Mouse (Mus musculus) heart, postnatal 10 days (tissue): ENCODE results near the gene Mepce. TPM values are rescaled to one million over a fixed set of nuclear protein-coding genes. Genes with fewer than 3 reads are reported as not detected.

ENCODE experiments used
- DNase-seq, 2 experiments: peaks; one replicate each; pipeline ENCODE4 v3.0.0; 2021
- intact Hi-C: fragments of 180-260 bp; cut with DNase I; formaldehyde crosslinking; loops from one replicate; pipeline ENCODE4 v1.15.1; 2025
- total RNA-seq, 2 experiments: library from RNA; stranded (reverse); gene quantifications; 2 replicates each; pipeline ENCODE4 v1.2.3; 2021

Mepce gene
- total RNA-seq, 2 experiments from 2014 or later: 26.2 to 41.3 TPM

DNA sequence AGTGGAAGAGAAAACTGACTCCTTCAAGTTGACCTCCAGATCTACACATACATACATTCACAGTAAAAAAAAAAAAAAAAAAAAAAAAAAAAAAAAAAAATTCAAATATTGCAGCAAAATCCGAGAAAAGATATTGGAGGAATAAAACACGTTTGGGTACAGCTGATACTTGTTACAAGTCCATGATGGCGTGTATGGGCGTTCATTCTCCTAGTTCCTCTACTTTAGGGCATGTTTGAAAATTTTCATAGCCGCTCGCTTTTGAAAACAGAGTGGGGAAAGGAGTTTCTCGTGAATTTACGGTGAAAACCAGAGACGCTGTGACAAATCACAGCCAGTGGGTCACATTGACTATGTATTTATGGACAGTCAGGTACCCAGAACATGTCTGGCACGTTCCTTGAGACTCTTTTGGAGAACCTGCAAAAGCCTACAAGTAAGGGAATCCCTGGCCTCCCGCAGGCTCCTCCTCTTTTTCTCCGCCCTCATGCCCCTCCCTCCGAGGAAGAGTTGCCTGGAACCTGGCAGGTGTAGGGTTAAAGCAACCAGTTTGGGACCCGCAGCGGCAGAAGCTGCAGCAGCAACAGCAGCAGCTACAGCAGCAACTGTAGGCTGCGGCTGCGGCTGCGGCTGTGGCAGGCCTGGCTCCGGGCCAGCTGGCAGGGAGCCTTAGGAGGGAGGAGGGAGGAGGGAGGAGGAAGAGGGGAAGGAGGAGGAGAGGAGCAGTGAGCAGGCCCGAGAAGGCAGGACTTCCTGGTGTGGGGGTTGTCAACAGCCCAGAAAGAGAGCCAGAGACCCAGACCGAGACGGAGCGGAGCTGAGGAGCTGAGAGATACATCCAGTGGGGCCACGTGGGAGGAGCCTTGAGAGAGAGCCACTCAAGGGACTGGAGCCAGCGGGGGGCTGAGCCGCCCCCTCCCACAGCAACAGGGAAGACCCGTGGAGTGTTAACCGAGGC is 42.0 kb downstream of the Mepce start, which contains the start of gene Tsc22d4:
Gene Tsc22d4 (plus strand): TSS at position 517 of the 958 bp plus-strand sequence.
- DNase-seq: peak; percentile 94 to 95
- intact Hi-C loops: loop anchor here (5.0 kb wide), 1 partner anchor 213 kb away; the partner anchor contains the start of genes Epo and Gnb2

- intact Hi-C loops: loop anchor here (5.0 kb wide), 1 partner anchor 72 kb away; no protein-coding TSS in a partner anchor
- no peak for DNase-seq
Observed at GRCm38 (mm10) chr5:137744197-137744596, 43.3 kb downstream of the Mepce start.

DNA sequence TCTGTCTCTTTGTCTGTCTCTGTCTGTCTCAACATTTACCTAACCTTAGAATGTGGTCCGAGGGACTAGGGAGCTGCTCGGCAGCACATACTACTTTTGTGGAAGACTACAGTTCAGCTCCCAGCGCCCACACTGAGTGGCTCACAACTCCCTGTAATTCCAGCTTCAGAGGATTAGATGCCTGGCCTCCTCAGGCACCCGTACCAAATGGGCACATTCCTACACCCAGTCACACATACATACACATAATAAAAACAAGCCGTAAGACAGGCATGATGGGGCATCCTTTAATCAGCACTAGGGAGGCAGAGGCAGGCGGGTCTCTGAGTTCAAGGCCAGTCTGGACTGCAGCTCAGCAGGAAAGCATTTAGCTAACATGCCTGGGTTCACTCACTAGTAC is 44.6 kb downstream of the Mepce start:
- intact Hi-C loops: loop anchor here (5.0 kb wide), 1 partner anchor 71 kb away; no protein-coding TSS in a partner anchor
- no peak for DNase-seq

- intact Hi-C loops: loop anchor here (5.0 kb wide), 1 partner anchor 70 kb away; no protein-coding TSS in a partner anchor
- DNase-seq: no peak
Observed at GRCm38 (mm10) chr5:137742048-137742447, 45.4 kb downstream of the Mepce start.

DNA sequence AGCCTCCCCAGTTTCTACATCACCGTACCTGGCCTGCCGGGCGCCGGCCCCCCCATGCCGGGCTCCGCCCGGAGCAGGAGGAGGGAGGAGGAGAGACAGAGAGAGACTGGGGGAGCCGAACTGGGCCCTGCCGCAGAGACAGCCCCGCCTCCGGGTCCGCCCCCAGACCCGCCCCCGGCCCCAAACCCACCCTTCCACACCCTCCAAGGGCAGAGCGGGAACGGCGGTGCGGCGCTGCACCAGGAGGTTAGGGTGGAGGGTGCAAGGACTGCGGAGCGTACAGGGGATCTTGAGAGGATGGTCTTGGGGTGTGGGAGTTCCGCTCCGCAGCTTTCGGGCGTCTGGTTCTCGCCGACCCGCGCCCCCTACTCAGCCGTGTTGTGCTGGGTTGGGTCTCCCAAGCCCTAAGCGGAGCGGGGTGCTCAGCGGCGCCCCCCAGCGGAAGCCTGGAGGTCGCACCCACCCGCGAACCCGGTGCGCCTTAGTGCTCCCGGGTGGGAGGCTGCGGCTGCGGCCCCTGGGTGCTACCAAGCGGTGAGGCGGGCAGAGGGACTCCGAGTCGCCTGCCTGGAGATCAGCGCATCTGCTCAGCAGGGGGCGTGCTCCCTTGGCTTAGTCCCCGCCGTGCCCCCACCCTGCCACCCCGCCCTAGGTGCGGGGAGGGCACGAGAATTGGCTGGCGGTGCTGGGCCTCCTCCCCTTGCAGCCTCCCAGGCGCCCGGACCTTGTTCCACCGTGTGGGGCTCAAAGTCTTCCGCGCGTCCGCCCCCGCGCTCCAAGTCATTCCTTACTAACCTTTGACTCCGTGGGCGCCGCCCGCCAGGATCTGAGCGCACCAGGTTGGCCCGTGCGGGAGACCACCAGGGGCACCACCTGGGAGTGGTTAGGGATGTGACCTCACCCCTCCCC is 46.2 kb downstream of the Mepce start, which contains the start of gene Nyap1:
Gene Nyap1 (minus strand): TSS at position 585 of the 909 bp plus-strand sequence.
- intact Hi-C loops: loop anchor here (1.0 to 5.0 kb wide), 2 partner anchors 69 to 84 kb away; no protein-coding TSS in a partner anchor
- peak; percentile 84 to 85 for DNase-seq

- intact Hi-C loops: loop anchor here (5.0 kb wide), 1 partner anchor 68 kb away; no protein-coding TSS in a partner anchor
Observed at GRCm38 (mm10) chr5:137740506-137740905, 46.9 kb downstream of the Mepce start.

DNA sequence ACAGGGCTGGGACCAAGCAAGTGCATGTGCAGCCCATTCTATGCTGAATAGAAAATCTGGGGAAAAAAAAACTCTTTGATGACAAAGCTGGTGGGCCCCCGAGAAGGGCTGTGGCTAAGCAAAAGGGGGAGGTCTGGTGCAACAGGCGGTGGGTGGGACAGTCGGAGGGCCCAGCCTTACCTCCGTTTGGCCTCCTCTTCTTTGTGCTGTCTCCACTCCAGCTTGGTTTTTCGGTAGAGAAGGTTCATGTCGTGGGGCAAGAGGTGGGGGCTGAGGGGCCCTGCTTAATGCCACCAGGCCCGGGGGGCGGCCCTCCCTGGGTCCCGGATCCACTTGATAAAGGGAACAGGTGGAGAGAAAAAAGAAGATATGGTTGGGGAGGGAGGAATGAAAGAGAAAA is 48.0 kb downstream of the Mepce start:
- intact Hi-C loops: no loop called here
- no peak for DNase-seq

More at GRCm38 (mm10) chr5:137740506-137740905, 46.9 kb downstream of the Mepce start:
- no peak for DNase-seq

GRCm38 (mm10) chr5:137738516-137738915 is 48.9 kb downstream of the Mepce start:
- no peak for DNase-seq
- intact Hi-C loops: no loop called here

DNA sequence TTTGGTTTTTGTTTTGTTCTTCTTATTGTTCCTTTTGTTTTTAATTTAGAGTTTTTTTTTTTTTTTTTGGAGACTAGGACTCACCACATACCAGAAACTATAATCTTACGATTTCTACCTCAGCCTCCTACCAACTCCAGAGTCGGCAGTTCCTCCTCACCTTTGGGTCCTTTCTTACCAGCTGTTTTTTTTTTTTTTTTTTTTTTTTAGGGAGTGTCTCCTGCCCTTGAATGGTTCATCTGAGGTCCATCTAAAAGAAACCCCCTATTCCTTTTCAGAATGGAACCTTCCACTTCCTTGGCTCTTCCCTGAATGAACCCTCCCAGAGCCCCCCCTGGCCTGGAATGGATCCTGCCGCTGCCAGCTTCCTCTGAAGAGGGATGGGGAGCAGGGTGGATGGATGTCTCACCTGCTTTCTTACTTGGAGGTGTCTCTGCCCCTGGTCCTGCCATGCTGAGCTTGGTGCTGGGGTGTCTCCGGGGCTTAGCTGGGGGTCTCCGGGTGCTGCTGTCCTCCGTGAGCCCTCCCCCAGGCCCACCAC is 50.0 kb downstream of the Mepce start:
- no peak for DNase-seq
- intact Hi-C loops: no loop called here

DNA sequence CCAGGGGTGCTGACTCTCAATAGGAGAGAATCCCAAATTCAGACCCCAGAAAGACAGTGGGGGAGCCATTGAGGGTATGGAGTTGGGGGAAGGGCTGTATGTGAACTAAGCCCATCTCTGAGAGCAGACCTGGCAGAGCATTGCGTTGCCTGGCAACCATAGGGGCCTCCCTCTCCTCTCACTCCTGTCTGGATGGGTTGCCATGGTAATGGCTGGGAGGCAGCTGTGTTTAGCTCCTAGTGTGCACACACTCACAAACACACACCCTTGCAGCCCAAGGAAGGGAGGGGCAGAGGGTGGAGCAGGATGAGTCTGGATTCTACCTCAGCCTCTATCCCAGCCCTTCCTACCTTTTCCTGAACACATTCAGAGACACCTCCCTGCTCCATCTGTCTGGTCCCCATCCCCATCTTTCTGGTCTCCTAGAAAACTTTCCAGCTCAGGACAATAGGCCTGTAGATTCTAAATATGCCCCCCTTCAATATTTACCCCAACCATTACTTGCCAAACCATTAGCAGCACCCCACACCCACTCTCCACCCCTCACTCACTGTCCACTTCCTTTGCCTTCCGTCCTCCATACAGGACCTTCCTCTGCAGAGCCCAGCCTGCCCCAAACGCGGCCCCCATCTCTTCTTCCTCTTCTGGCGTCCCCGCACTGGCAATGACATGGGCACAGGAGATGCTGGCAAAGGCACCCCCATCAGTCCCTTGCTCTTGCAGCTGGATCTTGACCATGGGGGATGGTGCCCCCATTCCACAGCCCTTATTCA is 53.0 kb downstream of the Mepce start:
- no peak for DNase-seq
- intact Hi-C loops: no loop called here

GRCm38 (mm10) chr5:137733638-137734288 is 53.7 kb downstream of the Mepce start:
- no peak for DNase-seq
- intact Hi-C loops: no loop called here

Other genes starting within 250 kb of the Mepce start
- gene Actl6b, start 234.1 kb downstream of the Mepce start, total RNA-seq: not detected
- not detected for gene Tfr2, start 217.8 kb downstream of the Mepce start, total RNA-seq
- 10 to 100 TPM; 25.1 to 31.4 TPM for gene Mospd3, start 186.6 kb downstream of the Mepce start, total RNA-seq
- 100 to 1,000 TPM; 127 to 142 TPM for gene Pcolce, start 173.9 kb downstream of the Mepce start, total RNA-seq
- under 1 TPM; 0.20 to 0.29 TPM for gene Fbxo24, start 158.7 kb downstream of the Mepce start, total RNA-seq
- gene Lrch4, start 158.5 kb downstream of the Mepce start, total RNA-seq: 10 to 100 TPM; 20.2 to 21.7 TPM
- gene Gm20605, start 158.5 kb downstream of the Mepce start, total RNA-seq: 1 to 10 TPM; 5.0 to 5.9 TPM
- gene Sap25, start 146.3 kb downstream of the Mepce start, total RNA-seq: 1 to 10 TPM; 3.2 to 3.9 TPM
- under 1 TPM; 0.24 to 0.35 TPM for gene Irs3, start 141.9 kb downstream of the Mepce start, total RNA-seq
- gene Agfg2, start 102.9 kb downstream of the Mepce start, total RNA-seq: 10 to 100 TPM; 11.8 to 14.0 TPM
- gene Nyap1, start 46.0 kb downstream of the Mepce start, total RNA-seq: 1 to 10 TPM; 1.6 to 1.7 TPM
- gene Tsc22d4, start 41.9 kb downstream of the Mepce start, total RNA-seq: 100 to 1,000 TPM; 279 to 287 TPM
- gene Ppp1r35, start 8.8 kb downstream of the Mepce start, total RNA-seq: 10 to 100 TPM; 13.4 to 17.4 TPM
- 1 to 10 TPM; 2.8 to 3.1 TPM for gene Zcwpw1, start 143 bp upstream of the Mepce start, total RNA-seq
- gene Pilra, start 48.6 kb upstream of the Mepce start, total RNA-seq: 1 to 10 TPM; 1.1 to 1.8 TPM
- under 1 TPM; 0.74 to 0.84 TPM for gene Pilrb1, start 70.5 kb upstream of the Mepce start, total RNA-seq
- gene Pilrb2, start 84.2 kb upstream of the Mepce start, total RNA-seq: under 1 TPM; 0.17 to 0.26 TPM
- under 1 TPM; 0.17 to 0.22 TPM for gene Cyp3a13, start 134.0 kb upstream of the Mepce start, total RNA-seq
- under 1 TPM; 0.34 to 0.37 TPM for gene Gjc3, start 175.4 kb upstream of the Mepce start, total RNA-seq
- gene Azgp1, start 193.9 kb upstream of the Mepce start, total RNA-seq: not detected
- gene Smok3a, start 233.6 kb upstream of the Mepce start, total RNA-seq: not detected
- gene Smok3b, start 233.8 kb upstream of the Mepce start, total RNA-seq: not detected